Mouse (Mus musculus): ENCODE measurements at regions not wholly inside any gene's neighbourhood (a gene's known extent, or its start where the extent isn't known, plus 50 kb on each side); places are given as distances from the start of the nearest gene placed in this dataset.

- TF ChIP-seq CTCF (IDR thresholded peaks at IDR 0.05; ENCODE audit: control insufficient read depth, insufficient read depth, insufficient read length), result no peak
Measured at GRCm38 (mm10) chrX:163847651-163848050, 61.2 kb upstream of the Ap1s2 start.

GRCm38 (mm10) chrX:163848510-163849199 lies 60.2 kb upstream of the Ap1s2 start:
- Histone ChIP-seq H3K4me3 (ENCODE audit: insufficient read depth, poor library complexity, severe bottlenecking) (no peak overlapping the region), H3K79me3 (ENCODE audit: low read depth) (no peaks in the 10 kb centered on the region), H3K79me2 (ENCODE audit: control insufficient read depth, insufficient read depth) (no peaks in the 10 kb centered on the region), H3ac (ENCODE audit: control insufficient read depth, insufficient read length, low read depth) (no peak overlapping the region), H3K36me3 (ENCODE audit: control insufficient read depth, insufficient read depth) (no peaks in the 10 kb centered on the region), H3K27me3 (ENCODE audit: control insufficient read depth, insufficient read depth, insufficient read length) (no peaks in the 10 kb centered on the region)
- TF ChIP-seq MYOD1 (IDR thresholded peaks at IDR 0.05; ENCODE audit: control insufficient read depth, insufficient read length, low read depth), result peak; percentile 88
- no peak for TF ChIP-seq FOSL1 (IDR thresholded peaks at IDR 0.05; ENCODE audit: insufficient read depth, low read length, poor library complexity, severe bottlenecking)
- no peak for TF ChIP-seq CTCF (IDR thresholded peaks at IDR 0.05; ENCODE audit: control insufficient read depth, insufficient read depth, insufficient read length)

More at GRCm38 (mm10) chrX:163847651-163848050, 61.2 kb upstream of the Ap1s2 start:
- Histone ChIP-seq H3K4me3 (ENCODE audit: insufficient read depth, poor library complexity, severe bottlenecking) (no peak overlapping the region), H3K79me2 (ENCODE audit: control insufficient read depth, insufficient read depth) (no peaks in the 10 kb centered on the region), H3K36me3 (ENCODE audit: control insufficient read depth, insufficient read depth) (no peaks in the 10 kb centered on the region), H3K79me3 (ENCODE audit: low read depth) (no peaks in the 10 kb centered on the region), H3ac (ENCODE audit: control insufficient read depth, insufficient read length, low read depth) (no peak overlapping the region), H3K27me3 (ENCODE audit: control insufficient read depth, insufficient read depth, insufficient read length) (no peaks in the 10 kb centered on the region)

GRCm38 (mm10) chrX:163850915-163851599 lies 57.8 kb upstream of the Ap1s2 start:
- no peak for TF ChIP-seq FOSL1 (IDR thresholded peaks at IDR 0.05; ENCODE audit: insufficient read depth, low read length, poor library complexity, severe bottlenecking)
- no peak for TF ChIP-seq CTCF (IDR thresholded peaks at IDR 0.05; ENCODE audit: control insufficient read depth, insufficient read depth, insufficient read length)
- TF ChIP-seq CEBPB (IDR thresholded peaks at IDR 0.05; ENCODE audit: low read depth), result no peak
- no peak for TF ChIP-seq MYOD1 (IDR thresholded peaks at IDR 0.05; ENCODE audit: control insufficient read depth, insufficient read length, low read depth)
- no peak for TF ChIP-seq MAX (IDR thresholded peaks at IDR 0.05)
- TF ChIP-seq USF1 (IDR thresholded peaks at IDR 0.05; ENCODE audit: low read depth), result no peak
- no peak for TF ChIP-seq MYOG (IDR thresholded peaks at IDR 0.05; ENCODE audit: control insufficient read depth, extremely low read depth, insufficient read length)
- Histone ChIP-seq H3ac (ENCODE audit: control insufficient read depth, insufficient read length, low read depth) (no peak overlapping the region), H3K27me3 (ENCODE audit: control insufficient read depth, insufficient read depth, insufficient read length) (no peaks in the 10 kb centered on the region), H3K4me3 (ENCODE audit: insufficient read depth, poor library complexity, severe bottlenecking) (no peak overlapping the region), H3K79me3 (ENCODE audit: low read depth) (no peaks in the 10 kb centered on the region), H3K36me3 (ENCODE audit: control insufficient read depth, insufficient read depth) (no peaks in the 10 kb centered on the region), H3K79me2 (ENCODE audit: control insufficient read depth, insufficient read depth) (no peaks in the 10 kb centered on the region)

GRCm38 (mm10) chrX:163858494-163858893 lies 50.3 kb upstream of the Ap1s2 start:
- Histone ChIP-seq H3K27me3 (ENCODE audit: control insufficient read depth, insufficient read depth, insufficient read length) (no peaks in the 10 kb centered on the region), H3K79me3 (ENCODE audit: low read depth) (no peaks in the 10 kb centered on the region), H3K79me2 (ENCODE audit: control insufficient read depth, insufficient read depth) (no peaks in the 10 kb centered on the region), H3K36me3 (ENCODE audit: control insufficient read depth, insufficient read depth) (no peaks in the 10 kb centered on the region), H3K4me3 (ENCODE audit: insufficient read depth, poor library complexity, severe bottlenecking) (no peak overlapping the region), H3ac (ENCODE audit: control insufficient read depth, insufficient read length, low read depth) (no peak overlapping the region)
- TF ChIP-seq MAX (IDR thresholded peaks at IDR 0.05) (no peak), USF1 (IDR thresholded peaks at IDR 0.05; ENCODE audit: low read depth) (no peak), CEBPB (IDR thresholded peaks at IDR 0.05; ENCODE audit: low read depth) (no peak), MYOD1 (IDR thresholded peaks at IDR 0.05; ENCODE audit: control insufficient read depth, insufficient read length, low read depth) (no peak), FOSL1 (IDR thresholded peaks at IDR 0.05; ENCODE audit: insufficient read depth, low read length, poor library complexity, severe bottlenecking) (no peak), MYOG (IDR thresholded peaks at IDR 0.05; ENCODE audit: control insufficient read depth, extremely low read depth, insufficient read length) (no peak), CTCF (IDR thresholded peaks at IDR 0.05; ENCODE audit: control insufficient read depth, insufficient read depth, insufficient read length) (no peak)

All from C2C12 (cell line).